ENCODE assay signal across 11 mouse cellular contexts in genomic region chr2:35277686-35278085, GRCm38 (mm10). TPM values are rescaled to one million over a fixed set of nuclear protein-coding genes. Genes with fewer than 3 reads are reported as not detected.
A peak's percentile ranks its signal among the peaks of the same experiment; 100 is the strongest.
DNase-seq lines count a peak whose midpoint lies in the region; ATAC-seq and TF ChIP-seq lines count a peak whose summit lies in the region.
"Had no signal": no experiment of that assay in that cellular context is flagged by ENCODE, and none has a peak within 500 bp of the region (broad histone marks: within the 10 kb centered on the region; RNA-seq: fewer than 3 reads in every experiment).

No protein-coding gene starts in this region.

- H3K9me3 ChIP-seq in heart, embryonic 10.5 days: no peaks in the 10 kb centered on the region
- no peaks in the 10 kb centered on the region for H3K9me3 ChIP-seq in forebrain, embryonic 14.5 days (replicated peaks; ENCODE audit: control insufficient read depth, low read length)
- no peaks in the 10 kb centered on the region for H3K9me3 ChIP-seq in forebrain, embryonic 16.5 days (ENCODE audit: control insufficient read depth, low read length)
- H3K9me3 ChIP-seq: embryonic facial prominence, embryonic 12.5 days; midbrain, embryonic 15.5 days had no signal

- H3K79me2 ChIP-seq in heart, adult 2 months (replicated peaks; ENCODE audit: control insufficient read depth, insufficient read depth, low read length): no peaks in the 10 kb centered on the region

- no peak overlapping the region for H3K9ac ChIP-seq in heart, adult 2 months (ENCODE audit: low read depth, low read length)
- no peak overlapping the region for H3K9ac ChIP-seq in forebrain, embryonic 14.5 days (ENCODE audit: low read length)
- H3K9ac ChIP-seq in forebrain, embryonic 16.5 days (replicated peaks; ENCODE audit: low read depth, low read length): no peak overlapping the region
- H3K9ac ChIP-seq: embryonic facial prominence, embryonic 12.5 days; midbrain, embryonic 15.5 days had no signal

- peaks cover 32% of the 10 kb centered on the region for H3K4me1 ChIP-seq in heart, embryonic 10.5 days
- H3K4me1 ChIP-seq in heart, adult 2 months (ENCODE audit: control insufficient read depth, insufficient read depth, low read length): peaks cover 20% of the 10 kb centered on the region
- peaks cover 2% of the 10 kb centered on the region; the same call in 1 of the 2 replicates for H3K4me1 ChIP-seq in forebrain, embryonic 14.5 days (ENCODE audit: control insufficient read depth, insufficient read depth, low read length)
- H3K4me1 ChIP-seq in forebrain, embryonic 16.5 days (replicated peaks; ENCODE audit: control insufficient read depth, insufficient read depth, low read length): peaks cover 6% of the 10 kb centered on the region; the same call in 1 of the 2 replicates

- no peak overlapping the region for H3K4me2 ChIP-seq in forebrain, embryonic 14.5 days (ENCODE audit: low read length)
- H3K4me2 ChIP-seq in forebrain, embryonic 16.5 days (ENCODE audit: low read length): no peak overlapping the region
- H3K4me2 ChIP-seq: embryonic facial prominence, embryonic 12.5 days; midbrain, embryonic 15.5 days had no signal

- no peaks in the 10 kb centered on the region for H3K36me3 ChIP-seq in heart, embryonic 10.5 days
- peaks cover 4% of the 10 kb centered on the region; the same call in 1 of the 2 replicates for H3K36me3 ChIP-seq in heart, adult 2 months (ENCODE audit: control insufficient read depth, insufficient read depth, low read length)
- H3K36me3 ChIP-seq in forebrain, embryonic 14.5 days (ENCODE audit: control insufficient read depth, insufficient read depth, low read length): no peaks in the 10 kb centered on the region
- H3K36me3 ChIP-seq in forebrain, embryonic 16.5 days (ENCODE audit: control insufficient read depth, insufficient read depth): no peaks in the 10 kb centered on the region
- H3K36me3 ChIP-seq: embryonic facial prominence, embryonic 12.5 days; midbrain, embryonic 15.5 days had no signal

- TF ChIP-seq CTCF in heart, adult 2 months (IDR thresholded peaks at IDR 0.05): no peak

- intact Hi-C loops in heart, adult 2 months (cut with DNase I): no loop called here

- H3K4me3 ChIP-seq in heart, embryonic 10.5 days: no peak overlapping the region
- H3K4me3 ChIP-seq in heart, adult 2 months: no peak overlapping the region
- H3K4me3 ChIP-seq in forebrain, embryonic 14.5 days (ENCODE audit: low read depth, low read length): no peak overlapping the region
- no peak overlapping the region for H3K4me3 ChIP-seq in forebrain, embryonic 16.5 days (replicated peaks; ENCODE audit: low read length)
- H3K4me3 ChIP-seq: embryonic facial prominence, embryonic 12.5 days; midbrain, embryonic 15.5 days had no signal

- peak; percentile 87; the same call in 1 of the 2 replicates for TF ChIP-seq EP300 in heart, adult 2 months (IDR thresholded peaks at IDR 0.05; ENCODE audit: insufficient read depth, low read depth, low read length)

- WGBS in heart, embryonic 10.5 days: 70% methylated on average over 3 of the region's 3 CpGs
- whole genome bisulfite sequencing in heart, adult 2 months: 41% methylated on average over 3 of the region's 3 CpGs
- 84% methylated on average over 3 of the region's 3 CpGs for WGBS in forebrain, embryonic 14.5 days
- 74% methylated on average over 3 of the region's 3 CpGs for WGBS in forebrain, embryonic 16.5 days

- TF ChIP-seq POLR2A in heart, adult 2 months (IDR thresholded peaks at IDR 0.05; ENCODE audit: insufficient read depth, low read depth, low read length): no peak; the same call in 1 of the 2 replicates

- no peak overlapping the region for H3K27ac ChIP-seq in heart, embryonic 10.5 days
- H3K27ac ChIP-seq in heart, adult 2 months: peak overlapping the region; percentile 86
- no peak overlapping the region for H3K27ac ChIP-seq in forebrain, embryonic 14.5 days (ENCODE audit: low read depth, low read length)
- no peak overlapping the region for H3K27ac ChIP-seq in forebrain, embryonic 16.5 days (ENCODE audit: low read length)
- H3K27ac ChIP-seq: embryonic facial prominence, embryonic 12.5 days; midbrain, embryonic 15.5 days had no signal

- DNase-seq in heart, adult 18-20 months: peak; percentile 94 to 96
- DNase-seq in heart, embryonic 10.5 days (ENCODE audit: low spot score): no peak
- DNase-seq in MN1 (ENCODE audit: low spot score): peak; percentile 42
- peak; percentile 88 to 92 for DNase-seq in heart, adult 2 months
- DNase-seq in lung, postnatal 10 days: peak; percentile 92
- no peak for DNase-seq in forebrain, embryonic 14.5 days (ENCODE audit: low spot score)
- DNase-seq in thymus, postnatal 36 days: no peak

- no peak for ATAC-seq in forebrain, embryonic 14.5 days
- ATAC-seq in forebrain, embryonic 16.5 days: no peak
- ATAC-seq: midbrain, embryonic 15.5 days had no signal

- H3K27me3 ChIP-seq in heart, embryonic 10.5 days (ENCODE audit: insufficient read depth, poor library complexity, severe bottlenecking): peaks cover 34% of the 10 kb centered on the region
- no peaks in the 10 kb centered on the region for H3K27me3 ChIP-seq in heart, adult 2 months (ENCODE audit: control insufficient read depth, insufficient read depth, low read length)
- H3K27me3 ChIP-seq in forebrain, embryonic 14.5 days (replicated peaks; ENCODE audit: control insufficient read depth, insufficient read depth, low read length): peaks cover 15% of the 10 kb centered on the region
- H3K27me3 ChIP-seq in forebrain, embryonic 16.5 days (replicated peaks; ENCODE audit: control insufficient read depth, insufficient read depth, low read length): peaks cover 13% of the 10 kb centered on the region
- H3K27me3 ChIP-seq: CH12.LX had no signal

RNA-seq across cellular contexts. Expression of gene Gsn, which starts 21.5 kb away (rescaled TPM):
- 100 to 1,000 TPM; 742 to 802 TPM for total RNA-seq in heart, adult 18-20 months (2021)
- polyA plus RNA-seq in heart, embryonic 10.5 days (2016; fragmentation: Nextera tagmentation; extraction: Ambion mirVana): 52.5 and 84.3 TPM in 2 replicates
- 1,000 to 10,000 TPM in 1 of 2 experiments, 100 to 1,000 TPM in 1; 878 to 1,097 TPM for total RNA-seq in heart, adult 2 months (2021)
- 1,373 and 1,759 TPM in 2 replicates for polyA plus RNA-seq in heart, adult 2 months (2012; rRNA removed)
- polyA plus RNA-seq in forebrain, embryonic 14.5 days (2014; fragmentation: Nextera tagmentation; extraction: Ambion mirVana): 22.5 and 25.0 TPM in 2 replicates
- polyA plus RNA-seq in forebrain, embryonic 16.5 days (2015; fragmentation: Nextera tagmentation; extraction: Ambion mirVana): 16.7 and 22.3 TPM in 2 replicates

RNA-seq across cellular contexts. Expression of gene Stom, which starts 59.1 kb away (rescaled TPM):
- 100 to 1,000 TPM in 1 of 2 experiments, 10 to 100 TPM in 1; 88.5 to 102 TPM for total RNA-seq in heart, adult 18-20 months (2021)
- 32.9 and 34.0 TPM in 2 replicates for polyA plus RNA-seq in heart, embryonic 10.5 days (2016; fragmentation: Nextera tagmentation; extraction: Ambion mirVana)
- total RNA-seq in heart, adult 2 months (2021): 10 to 100 TPM; 82.4 to 87.5 TPM
- polyA plus RNA-seq in heart, adult 2 months (2012; rRNA removed): 75.6 and 147 TPM in 2 replicates
- polyA plus RNA-seq in forebrain, embryonic 14.5 days (2014; fragmentation: Nextera tagmentation; extraction: Ambion mirVana): 11.0 and 12.4 TPM in 2 replicates
- polyA plus RNA-seq in forebrain, embryonic 16.5 days (2015; fragmentation: Nextera tagmentation; extraction: Ambion mirVana): 10.8 and 11.1 TPM in 2 replicates

Comparison
In these comparisons a context has a peak if more than half of its experiments do, and no peak if none do; other contexts are left out.
1. DNase-seq: peak in heart, adult 18-20 months (2 of 2), MN1 (single experiment), heart, adult 2 months (2 of 2) and lung, postnatal 10 days (single experiment); none in heart, embryonic 10.5 days (single experiment), forebrain, embryonic 14.5 days (single experiment) and thymus, postnatal 36 days (0 of 2).
2. RNA of gene Gsn, which starts 21.5 kb away (polyA plus RNA-seq): 1,373 to 1,759 TPM in heart, adult 2 months; 52.5 to 84.3 TPM in heart, embryonic 10.5 days, 22.5 to 25.0 TPM in forebrain, embryonic 14.5 days and 16.7 to 22.3 TPM in forebrain, embryonic 16.5 days; every median in the first group is over 10 times any median in the second.